Mouse (Mus musculus) neutrophil, adult 65 days (primary cell): ENCODE measurements around the gene Gm15097. TPM values are rescaled to one million over a fixed set of nuclear protein-coding genes. Genes with fewer than 3 reads are reported as not detected.

ENCODE experiments used
- total RNA-seq: library from RNA; stranded (reverse); gene quantifications from 2 replicates; pipeline ENCODE4 v1.2.4, GENCODE M21; 2023

Gene Gm15097
- total RNA-seq: not detected in 2 replicates

GRCm38 (mm10) chrX:149784173-149784572 is at the start of gene Gm15097:
TSS of gene Gm15097 (plus strand) at chrX:149784473.

Other genes with a start within 250 kb of the Gm15097 start
- gene Gm10439, start 189.9 kb upstream of the Gm15097 start, total RNA-seq: not detected in 2 replicates
- not detected in 2 replicates for gene Gm15091, start 157.2 kb downstream of the Gm15097 start, total RNA-seq